Mouse (Mus musculus) A20 (cell line): ENCODE data around the gene Btg1-ps2.
"Not testable (repeated sequence)": the region's sequence is repeated elsewhere in the genome, so short reads cannot be mapped to it uniquely, and the experiment has no call there.

Source experiments
- DNase-seq: peaks from one replicate; pipeline ENCODE4 v3.0.0-alpha.2; 2011; ENCODE audit warnings: low read depth, low spot score

Btg1-ps2 gene

GRCm38 (mm10) chrX:38043014-38043413 lies at the start of gene Btg1-ps2:
TSS of gene Btg1-ps2 (minus strand) at chrX:38043114.
- not testable (repeated sequence) for DNase-seq

GRCm38 (mm10) chrX:38085041-38085440 lies 42.1 kb upstream of the Btg1-ps2 start, which contains the start of gene Rhox11:
TSS of gene Rhox11 (minus strand) at chrX:38085141.
- no peak for DNase-seq

GRCm38 (mm10) chrX:38084226-38084625 lies 41.3 kb upstream of the Btg1-ps2 start:
- DNase-seq, result peak; percentile 36

- no peak for DNase-seq
These were observed 23.3 kb upstream of the Btg1-ps2 start, which contains the start of gene Rhox10 for GRCm38 (mm10) chrX:38066175-38066574. TSS of gene Rhox10 (plus strand) at chrX:38066475.

GRCm38 (mm10) chrX:38061544-38061943 lies 18.6 kb upstream of the Btg1-ps2 start:
- peak; percentile 18 for DNase-seq

- DNase-seq, result no peak
These were observed 3.2 kb downstream of the Btg1-ps2 start for GRCm38 (mm10) chrX:38039666-38040065.

- DNase-seq, result no peak
These were observed 9.1 kb downstream of the Btg1-ps2 start for GRCm38 (mm10) chrX:38033841-38034240.

- not testable (repeated sequence) for DNase-seq
These were observed 24.3 kb downstream of the Btg1-ps2 start, which contains the start of gene Btg1-ps1 for GRCm38 (mm10) chrX:38018597-38018996. TSS of gene Btg1-ps1 (minus strand) at chrX:38018815.

- no peak for DNase-seq
These were observed 34.2 kb downstream of the Btg1-ps2 start for GRCm38 (mm10) chrX:38008756-38009155.
